Mouse (Mus musculus) cerebellum, adult 9-10 months (tissue): ENCODE measurements around the gene Timeless.

Experiments used
- DNase-seq: peaks from one replicate; pipeline ENCODE4 v3.0.0; 2022

The Timeless gene

GRCm38 (mm10) chr10:128297622-128298021 lies 65.8 kb downstream of the Timeless start:
- DNase-seq, result peak; percentile 79

- DNase-seq, result no peak
Observed at GRCm38 (mm10) chr10:128298243-128298642, 66.4 kb downstream of the Timeless start.

GRCm38 (mm10) chr10:128298702-128299171 lies 66.9 kb downstream of the Timeless start, which contains the start of gene Il23a:
Gene Il23a, minus strand, starts transcription at chr10:128298752.
- no peak for DNase-seq

GRCm38 (mm10) chr10:128302357-128302756 lies 70.5 kb downstream of the Timeless start:
- peak; percentile 62 for DNase-seq
